Mouse (Mus musculus) myocyte (in vitro differentiated cells): Measurements from ENCODE around the gene E030030I06Rik.
"Not testable (repeated sequence)": the region's sequence is repeated elsewhere in the genome, so short reads cannot be mapped to it uniquely, and the experiment has no call there.

Experiments used
- CEBPB ChIP-seq: IDR thresholded peaks from 2 replicates; pipeline ENCODE4 v1.6.1; 2011; ENCODE audit warnings: mild to moderate bottlenecking, moderate library complexity; ENCODE audit not compliant: poor library complexity, insufficient read depth, severe bottlenecking
- E2F4 ChIP-seq: IDR thresholded peaks from one replicate; pipeline ENCODE4 v1.6.1; 2011; ENCODE audit warnings: mild to moderate bottlenecking, control low read depth, moderate library complexity; ENCODE audit not compliant: insufficient read depth
- MAX ChIP-seq: IDR thresholded peaks from one replicate; pipeline ENCODE4 v1.6.1; 2011; ENCODE audit warnings: low read depth, mild to moderate bottlenecking, control low read depth
- MYOD1 ChIP-seq, 3 experiments: IDR thresholded peaks; one replicate each; pipeline ENCODE4 v1.6.1; 2011; ENCODE audit warnings: control low read depth in 2 of 3, low read depth in 2 of 3, mild to moderate bottlenecking in 2 of 3, moderate library complexity in 1 of 3; ENCODE audit not compliant: insufficient read length in 2 of 3, control insufficient read depth in 1 of 3
- MYOG ChIP-seq, 3 experiments: IDR thresholded peaks; one replicate each; pipeline ENCODE4 v1.6.1; 2011; ENCODE audit warnings: control low read depth in 2 of 3, low read depth in 2 of 3, mild to moderate bottlenecking in 2 of 3; ENCODE audit not compliant: insufficient read length in 2 of 3, control insufficient read depth in 1 of 3, insufficient read depth in 1 of 3
- POLR2A ChIP-seq: IDR thresholded peaks from one replicate; pipeline ENCODE4 v1.6.1; 2011; ENCODE audit warnings: low read depth, mild to moderate bottlenecking, control low read depth, moderate library complexity; ENCODE audit not compliant: insufficient read length
- POLR2AphosphoS2 ChIP-seq: IDR thresholded peaks from one replicate; pipeline ENCODE4 v1.6.1; 2011; ENCODE audit warnings: low read depth, control low read depth; ENCODE audit not compliant: insufficient read length
- REST ChIP-seq: IDR thresholded peaks from one replicate; pipeline ENCODE4 v1.6.1; 2011; ENCODE audit warnings: mild to moderate bottlenecking, control low read depth, moderate library complexity; ENCODE audit not compliant: insufficient read depth, insufficient read length
- SRF ChIP-seq: IDR thresholded peaks from one replicate; pipeline ENCODE4 v1.6.1; 2011; ENCODE audit warnings: low read depth; ENCODE audit not compliant: control insufficient read depth, insufficient read length
- TCF12 ChIP-seq: IDR thresholded peaks from one replicate; pipeline ENCODE4 v1.6.1; 2011; ENCODE audit warnings: mild to moderate bottlenecking, control low read depth; ENCODE audit not compliant: poor library complexity, insufficient read depth, severe bottlenecking
- TCF3 ChIP-seq: IDR thresholded peaks from one replicate; pipeline ENCODE4 v1.6.1; 2011; ENCODE audit warnings: low read depth, control low read depth; ENCODE audit not compliant: insufficient read length
- USF1 ChIP-seq: IDR thresholded peaks from one replicate; pipeline ENCODE4 v1.6.1; 2011; ENCODE audit warnings: low read depth, mild to moderate bottlenecking, control low read depth, moderate library complexity

DNA sequence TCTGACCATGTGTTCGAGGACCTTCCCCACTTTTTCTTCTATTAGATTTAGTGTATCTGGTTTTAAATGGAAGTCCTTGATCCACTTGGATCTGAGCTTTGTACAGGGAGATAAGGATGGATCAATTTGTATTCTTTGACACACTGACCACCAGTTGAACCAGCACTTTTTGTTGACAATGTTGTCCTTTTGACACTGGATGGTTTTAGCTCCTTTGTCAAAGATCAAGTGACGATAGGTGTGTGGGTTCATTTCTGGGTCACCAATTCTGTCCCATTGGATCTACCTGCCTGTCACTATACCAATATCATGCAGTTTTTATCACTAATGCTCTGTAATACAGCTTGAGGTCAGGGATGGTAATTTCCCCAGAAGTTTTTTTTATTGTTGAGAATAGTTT lies 27.4 kb upstream of the E030030I06Rik start:
- not testable (repeated sequence) for TF ChIP-seq E2F4; POLR2A; USF1; REST; CEBPB; MAX; MYOG (IDR thresholded peaks at IDR 0.05; ENCODE audit: control insufficient read depth in 1 of 3, insufficient read depth in 1 of 3, insufficient read length in 2 of 3, low read depth in 2 of 3); MYOD1 (IDR thresholded peaks at IDR 0.05; ENCODE audit: control insufficient read depth in 1 of 3, insufficient read length in 2 of 3, low read depth in 2 of 3); TCF12; TCF3; SRF; POLR2AphosphoS2
